Mouse (Mus musculus) splenic B cell, adult 2 months (primary cell): ENCODE results near the gene Kcnk18.

Experiments used
- DNase-seq: peaks from one replicate; pipeline ENCODE4 v3.0.0-alpha.2; 2011; ENCODE audit warnings: low read depth, low spot score
- H3K27me3 ChIP-seq: 2 replicates; pipeline ENCODE4 v1.6.1; 2012; ENCODE audit warnings: mild to moderate bottlenecking, low read length, moderate library complexity, mixed read lengths; ENCODE audit not compliant: control insufficient read depth, poor library complexity, insufficient read depth, severe bottlenecking
- H3K36me3 ChIP-seq: 2 replicates; pipeline ENCODE4 v1.6.1; 2012; ENCODE audit warnings: mild to moderate bottlenecking, low read length, moderate library complexity, mixed read lengths; ENCODE audit not compliant: control insufficient read depth, poor library complexity, insufficient read depth, severe bottlenecking

The Kcnk18 gene

DNA sequence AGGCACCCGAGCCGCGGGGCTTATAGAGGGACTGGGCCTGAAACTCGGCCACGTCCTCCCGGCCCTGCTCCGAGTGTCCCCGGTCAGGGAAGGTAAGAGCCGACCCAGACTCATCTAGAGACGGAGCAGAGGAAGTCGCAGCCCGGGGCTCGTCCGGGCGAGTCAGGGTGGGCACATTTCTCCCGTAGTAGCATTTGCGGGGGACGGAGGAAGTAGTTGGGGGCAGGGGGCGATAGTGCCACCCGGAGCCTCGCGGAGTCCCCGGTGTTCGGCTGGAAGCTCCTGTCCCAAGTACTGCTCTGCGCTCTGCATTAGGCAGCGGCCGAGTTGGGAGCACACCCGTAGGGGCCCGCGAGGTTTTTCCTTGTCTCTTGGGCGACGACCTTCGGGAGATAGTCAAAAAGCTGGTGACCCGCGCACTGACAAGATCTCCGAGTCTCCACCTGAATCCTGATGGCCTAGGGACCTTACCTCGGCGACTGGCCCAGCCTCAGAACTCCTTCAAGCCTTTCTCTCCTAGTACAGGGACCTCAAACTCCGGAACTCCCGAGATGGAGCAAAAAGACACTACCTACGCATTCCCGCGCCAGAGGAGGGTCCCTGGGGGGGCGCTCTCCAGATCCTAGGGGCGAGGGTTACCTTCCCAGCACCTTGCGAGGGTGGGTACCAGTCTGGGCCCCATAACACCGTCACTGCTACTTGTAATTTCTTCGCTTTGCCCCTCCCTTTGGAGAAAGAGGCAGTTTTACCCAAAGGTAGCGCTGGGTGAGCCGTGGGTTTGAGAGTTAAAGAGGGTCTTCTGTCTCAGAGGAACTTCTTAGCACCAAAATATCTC is 24.8 kb upstream of the Kcnk18 start:
- no peaks in the 10 kb centered on the region for H3K36me3 ChIP-seq
- H3K27me3 ChIP-seq: 0 out of 2 replicates have a peak, but pooled peaks cover 2% of the 10 kb centered on the region
- no peak for DNase-seq

DNA sequence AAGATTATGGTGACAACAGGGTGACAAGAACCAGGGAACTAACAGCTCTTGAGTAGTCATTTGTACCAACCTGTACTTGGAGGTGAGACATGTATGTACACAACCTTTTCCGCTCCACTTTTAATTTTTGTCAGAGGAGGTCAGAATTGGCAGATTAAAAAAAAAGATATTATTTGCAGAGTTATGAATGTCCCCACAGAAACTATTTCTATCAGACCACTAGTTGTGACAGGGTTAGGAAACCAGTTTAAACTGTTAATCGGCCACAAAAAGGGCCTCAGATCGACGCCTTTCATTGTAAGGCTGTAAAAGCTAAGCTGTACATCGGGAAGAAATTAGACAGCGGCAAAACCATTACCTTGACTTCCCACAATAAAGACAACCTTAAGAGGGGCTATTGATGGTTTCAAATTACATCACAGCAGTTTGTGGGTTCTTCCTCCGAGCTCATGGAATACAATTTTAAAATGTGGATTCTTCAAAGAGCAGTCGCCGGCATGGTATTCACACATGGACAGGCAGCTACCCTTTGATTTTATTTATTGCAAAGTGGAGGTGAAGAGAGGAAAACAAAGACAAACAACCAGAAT is 23.7 kb upstream of the Kcnk18 start:
- Histone ChIP-seq H3K27me3 (0 out of 2 replicates have a peak, but pooled peaks cover 2% of the 10 kb centered on the region), H3K36me3 (no peaks in the 10 kb centered on the region)
- no peak for DNase-seq

DNA sequence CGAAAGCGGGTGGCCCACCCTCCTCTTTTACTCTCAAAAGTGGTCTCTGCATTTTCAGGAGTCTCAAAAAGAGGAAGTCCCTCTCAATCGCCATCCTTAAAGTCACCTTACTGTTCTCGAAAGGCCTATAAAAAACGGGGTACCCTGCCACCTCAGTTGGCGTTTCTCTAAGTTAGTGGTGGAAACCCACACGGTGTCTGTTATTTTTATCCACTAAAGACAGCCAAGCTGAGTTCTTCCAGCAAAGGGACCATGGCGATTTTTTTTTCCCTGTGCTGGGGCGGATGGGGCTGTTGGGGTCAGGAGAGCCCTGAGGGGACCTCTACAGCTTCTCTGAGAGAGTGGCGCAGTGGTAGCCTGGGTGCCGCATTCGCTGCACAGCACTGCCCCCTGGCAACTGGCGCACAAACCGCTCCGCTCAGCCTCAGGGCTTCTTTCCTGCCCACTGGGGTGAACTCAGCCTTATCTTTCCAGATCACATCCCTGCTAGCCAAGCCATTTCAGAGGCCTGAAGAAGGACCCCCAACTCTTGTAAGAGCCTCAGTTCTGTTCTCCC is 22.8 kb upstream of the Kcnk18 start:
- DNase-seq: no peak
- 0 out of 2 replicates have a peak, but pooled peaks cover 2% of the 10 kb centered on the region for H3K27me3 ChIP-seq
- H3K36me3 ChIP-seq: no peaks in the 10 kb centered on the region

DNA sequence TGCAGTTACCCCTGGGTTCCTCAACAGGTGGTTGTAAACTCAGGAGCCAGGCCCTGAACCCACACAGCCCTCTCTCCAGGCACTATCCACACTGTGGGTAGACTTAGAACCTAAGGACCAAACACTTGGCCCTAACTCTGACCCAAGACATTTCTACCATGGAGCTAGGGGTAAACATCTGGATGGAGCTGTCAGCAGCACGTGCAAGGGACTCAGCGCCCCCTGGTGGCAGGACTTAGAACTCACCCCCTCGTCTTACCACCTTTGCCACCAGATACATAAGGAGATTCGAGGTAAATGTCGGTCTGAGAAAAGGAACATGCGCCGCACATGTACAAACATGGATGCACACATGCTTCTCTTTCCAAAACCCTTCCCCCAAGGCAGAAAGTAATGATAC is 20.9 kb upstream of the Kcnk18 start:
- Histone ChIP-seq H3K36me3 (no peaks in the 10 kb centered on the region), H3K27me3 (0 out of 2 replicates have a peak, but pooled peaks cover 2% of the 10 kb centered on the region)
- DNase-seq: peak; percentile 65

DNA sequence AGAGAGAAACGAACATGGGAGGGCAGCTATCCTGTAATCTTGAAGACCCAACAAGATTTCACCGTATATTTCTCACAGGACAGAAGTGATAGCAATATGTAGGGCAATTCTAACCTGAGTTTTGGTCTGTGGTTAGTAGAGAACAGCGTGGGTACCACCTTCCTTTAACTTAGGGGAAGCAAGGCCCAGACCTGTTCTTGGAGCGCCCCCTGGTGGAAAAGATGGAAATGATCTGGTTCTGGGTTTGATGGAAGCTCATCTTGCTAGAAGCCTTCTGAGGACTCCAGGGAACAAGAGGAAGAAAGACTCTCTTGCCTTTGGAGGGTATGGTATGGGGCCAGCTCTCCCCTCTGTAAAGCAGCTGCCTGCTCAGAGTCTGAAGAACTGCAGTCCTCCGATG is 10.5 kb upstream of the Kcnk18 start:
- Histone ChIP-seq H3K27me3 (no peaks in the 10 kb centered on the region), H3K36me3 (no peaks in the 10 kb centered on the region)
- peak; percentile 68 for DNase-seq

DNA sequence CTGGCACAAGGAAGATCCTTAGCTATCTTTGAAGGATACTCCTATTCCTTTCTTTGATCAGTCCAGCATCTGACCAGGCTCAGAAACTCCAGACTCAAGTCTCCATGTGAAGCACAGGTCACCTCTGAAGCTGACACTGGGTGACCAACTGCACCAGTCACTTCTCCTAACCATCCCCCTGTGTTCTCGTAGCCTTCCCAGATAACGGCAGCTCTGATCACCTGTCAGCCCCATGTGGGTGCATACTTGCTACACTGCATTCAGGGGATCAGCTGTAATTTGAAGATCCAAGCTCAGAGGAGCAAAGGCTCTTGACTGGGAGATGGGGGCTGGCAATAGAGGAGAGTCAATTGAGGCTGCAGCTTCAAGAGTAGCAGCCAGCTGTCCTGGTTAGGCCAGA is 10.0 kb upstream of the Kcnk18 start:
- Histone ChIP-seq H3K36me3 (no peaks in the 10 kb centered on the region), H3K27me3 (no peaks in the 10 kb centered on the region)
- DNase-seq: no peak

DNA sequence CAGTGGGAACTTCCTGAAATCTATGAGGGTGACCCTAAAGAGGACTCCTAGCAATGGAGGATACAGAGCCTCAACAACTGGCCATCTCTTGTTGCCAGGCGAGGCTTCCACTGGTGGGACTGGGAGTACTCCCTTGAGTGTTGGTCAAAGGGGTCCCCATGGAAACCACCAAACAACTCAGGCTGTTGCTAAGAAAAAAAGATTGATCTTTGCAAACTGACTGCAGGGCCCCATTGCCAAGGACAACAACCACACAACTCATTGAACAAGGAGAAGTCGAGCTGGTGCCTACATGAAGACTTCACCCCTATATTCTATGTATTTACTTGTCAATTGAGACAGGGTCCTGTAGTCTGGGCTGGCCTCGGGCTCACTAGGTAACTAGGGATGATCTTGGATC is 2.1 kb upstream of the Kcnk18 start:
- DNase-seq: no peak
- Histone ChIP-seq H3K27me3 (no peaks in the 10 kb centered on the region), H3K36me3 (no peaks in the 10 kb centered on the region)

DNA sequence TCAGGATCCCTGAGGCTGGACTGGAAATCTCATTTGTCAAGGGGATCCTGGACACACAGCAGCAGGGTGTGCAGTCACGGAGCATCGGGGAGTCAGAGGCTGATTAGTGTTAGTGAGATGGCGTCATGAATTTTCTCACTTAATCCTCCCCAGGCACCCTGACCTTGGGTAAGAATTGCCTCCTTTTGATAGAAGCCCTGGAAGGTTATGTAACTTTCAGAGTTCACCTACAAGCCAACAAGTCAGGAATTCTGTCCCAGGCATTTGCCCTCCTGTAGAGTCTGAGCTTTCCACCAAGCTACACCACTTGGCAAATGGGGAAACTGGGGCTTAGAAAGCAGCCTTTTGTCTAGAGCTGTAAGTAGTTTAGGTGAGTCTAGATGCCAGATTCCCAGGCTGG is 2.1 kb downstream of the Kcnk18 start:
- DNase-seq: no peak
- Histone ChIP-seq H3K36me3 (no peaks in the 10 kb centered on the region), H3K27me3 (no peaks in the 10 kb centered on the region)

DNA sequence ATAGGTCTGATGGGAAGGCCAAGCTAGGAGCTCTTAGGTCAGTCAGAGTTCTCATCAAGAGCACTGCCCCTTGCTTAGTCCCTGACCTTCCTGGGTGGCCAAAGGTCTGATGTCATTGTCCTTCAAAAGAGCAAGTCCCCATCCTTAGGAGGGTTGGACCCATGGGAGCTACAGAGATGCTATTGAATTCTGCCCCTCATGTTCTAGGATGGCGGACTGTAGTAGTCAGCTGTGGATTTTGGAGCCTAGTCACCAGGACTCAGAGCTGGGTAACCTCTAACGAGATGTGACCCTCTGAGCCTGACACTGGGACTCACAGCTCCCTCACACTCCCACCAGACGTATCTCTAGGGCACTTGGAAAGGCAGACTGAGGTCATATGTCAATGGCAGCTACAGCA is 9.4 kb downstream of the Kcnk18 start:
- Histone ChIP-seq H3K36me3 (no peaks in the 10 kb centered on the region), H3K27me3 (no peaks in the 10 kb centered on the region)
- no peak for DNase-seq

DNA sequence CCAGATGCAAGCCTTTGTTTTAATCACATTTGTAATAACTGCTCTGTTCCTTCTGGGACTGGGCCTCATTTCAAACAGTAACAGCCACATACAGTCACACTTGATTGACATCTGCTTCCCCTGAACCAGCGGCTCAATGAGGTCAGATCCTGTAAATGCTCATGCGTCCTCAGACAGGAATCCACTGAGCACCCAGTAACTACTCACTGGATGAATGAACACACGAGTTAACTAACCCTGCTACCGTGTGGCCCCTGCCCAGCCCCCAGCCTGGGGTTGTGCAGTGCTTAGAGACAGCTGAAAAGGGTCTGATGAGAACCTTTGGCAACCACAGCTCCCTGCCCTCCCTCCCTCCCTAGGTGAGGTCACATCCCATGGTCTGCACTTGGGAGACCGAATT is 13.8 kb downstream of the Kcnk18 start:
- H3K27me3 ChIP-seq: no peaks in the 10 kb centered on the region
- DNase-seq: no peak
- H3K36me3 ChIP-seq: no peaks in the 10 kb centered on the region

DNA sequence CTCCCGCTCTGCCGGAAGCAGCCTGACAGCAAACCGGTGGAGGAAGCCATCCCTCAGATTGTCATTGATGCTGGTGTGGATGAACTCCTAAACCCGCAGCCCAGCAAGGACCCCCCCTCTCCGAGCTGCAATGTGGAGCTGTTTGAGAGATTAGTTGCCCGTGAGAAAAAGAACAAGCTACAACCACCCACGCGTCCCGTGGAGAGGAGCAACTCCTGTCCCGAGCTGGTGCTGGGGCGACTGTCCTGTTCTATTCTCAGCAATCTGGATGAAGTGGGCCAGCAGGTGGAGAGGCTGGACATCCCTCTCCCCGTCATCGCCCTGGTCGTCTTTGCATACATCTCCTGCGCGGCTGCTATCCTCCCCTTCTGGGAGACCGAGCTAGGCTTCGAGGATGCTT is 16.0 kb downstream of the Kcnk18 start:
- no peaks in the 10 kb centered on the region for H3K27me3 ChIP-seq
- no peak for DNase-seq
- H3K36me3 ChIP-seq: no peaks in the 10 kb centered on the region

DNA sequence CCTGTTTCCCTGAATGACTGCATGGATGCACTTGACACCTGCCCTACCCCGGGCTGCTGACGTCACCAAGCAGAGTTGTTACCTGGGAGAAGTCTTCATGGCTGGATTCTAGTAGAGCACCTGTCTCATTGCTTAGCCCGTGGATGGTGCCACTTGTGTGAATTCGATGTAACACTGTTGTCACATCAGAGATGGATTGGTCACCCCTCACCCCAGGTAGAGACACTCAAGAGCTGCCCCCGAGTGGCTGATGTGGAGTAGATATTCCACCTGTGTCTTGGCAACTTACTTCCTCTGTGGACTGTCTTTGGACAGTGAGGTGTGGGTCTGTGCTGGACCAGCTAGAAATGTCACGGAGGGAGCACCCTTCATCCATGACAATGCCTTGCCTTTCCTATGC is 17.0 kb downstream of the Kcnk18 start:
- Histone ChIP-seq H3K27me3 (no peaks in the 10 kb centered on the region), H3K36me3 (no peaks in the 10 kb centered on the region)
- no peak for DNase-seq

DNA sequence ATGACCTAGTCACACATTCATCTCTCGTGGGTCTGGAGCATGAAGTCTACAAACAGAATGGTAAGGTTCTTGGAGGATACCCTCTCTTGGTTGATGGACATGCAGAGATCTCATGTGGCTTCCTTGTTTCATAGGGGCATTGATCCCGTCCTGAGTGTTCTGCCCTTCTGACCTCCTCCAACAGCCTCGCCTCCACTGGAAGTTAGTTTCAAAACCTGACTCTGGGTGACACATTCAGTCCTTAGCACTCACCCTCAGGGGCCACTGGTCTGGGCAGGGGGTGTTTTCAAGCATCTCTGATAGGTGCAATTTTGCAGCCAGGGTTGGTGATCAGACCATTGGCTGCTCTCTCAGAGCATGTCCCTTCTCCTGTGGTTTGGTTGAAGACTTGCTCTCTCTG is 19.6 kb downstream of the Kcnk18 start:
- no peak for DNase-seq
- Histone ChIP-seq H3K36me3 (no peaks in the 10 kb centered on the region), H3K27me3 (no peaks in the 10 kb centered on the region)

DNA sequence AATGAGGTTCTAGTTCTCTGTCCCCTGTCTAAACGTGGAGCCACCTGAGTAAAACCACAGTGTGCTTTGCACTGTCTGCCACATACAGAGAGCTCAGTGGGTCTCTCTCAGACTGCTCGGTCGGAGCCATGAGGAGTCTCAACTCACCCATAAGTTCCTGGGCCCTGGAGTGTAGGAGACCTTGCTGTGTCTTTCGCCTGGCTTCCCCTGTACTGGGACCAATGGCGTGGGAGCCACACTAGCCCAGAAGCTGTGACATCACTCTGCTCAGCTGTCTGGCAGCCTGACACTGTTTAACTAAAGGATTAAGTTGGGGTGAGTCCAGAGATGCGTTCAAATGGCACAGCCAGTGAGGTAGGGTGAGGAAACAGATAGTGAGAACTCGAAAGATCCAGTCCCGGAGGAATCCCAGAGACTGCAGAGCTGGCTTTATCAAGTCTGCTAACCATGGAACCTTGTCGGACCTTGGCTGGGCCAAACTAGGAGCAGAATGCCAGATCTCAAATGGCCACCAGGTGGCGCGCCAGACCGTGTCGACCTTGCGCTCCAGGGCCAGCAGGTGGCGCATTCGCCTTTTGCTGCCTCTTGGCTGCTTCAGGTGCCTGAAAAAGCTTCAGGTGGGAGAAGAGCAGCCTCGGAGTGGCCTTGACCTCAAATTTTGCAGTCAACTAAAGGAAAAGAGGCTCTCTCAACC is 20.3 kb downstream of the Kcnk18 start:
- Histone ChIP-seq H3K27me3 (no peaks in the 10 kb centered on the region), H3K36me3 (no peaks in the 10 kb centered on the region)
- peak; percentile 84 for DNase-seq

DNA sequence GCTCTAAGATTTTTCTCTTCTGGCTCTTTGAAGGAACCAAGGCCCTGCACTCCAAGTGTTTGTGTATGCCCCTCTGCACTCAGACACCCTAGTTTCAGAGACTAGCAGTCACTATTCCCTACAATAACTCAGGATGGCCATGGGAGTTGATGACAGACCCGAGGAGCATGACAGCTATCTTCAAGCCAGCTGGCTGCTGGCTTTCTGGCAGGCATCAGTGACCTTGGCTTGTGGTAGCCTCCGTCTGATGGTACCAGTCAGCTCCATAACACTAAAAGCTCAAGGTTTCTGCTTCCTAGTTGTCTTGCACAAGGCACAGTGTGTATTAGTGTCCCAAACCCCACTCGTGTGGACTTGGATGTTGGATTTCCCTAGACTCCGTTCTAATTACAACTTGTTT is 23.0 kb downstream of the Kcnk18 start:
- Histone ChIP-seq H3K36me3 (no peaks in the 10 kb centered on the region), H3K27me3 (no peaks in the 10 kb centered on the region)
- no peak for DNase-seq
